Mouse (Mus musculus): ENCODE results near the gene Pparg. TPM values are rescaled to one million over a fixed set of nuclear protein-coding genes. Genes with fewer than 3 reads are reported as not detected.

Gene Pparg
- polyA plus RNA-seq, 1 experiment from 2014 or later: 0.14 TPM

- H3K36me3 ChIP-seq: no peaks in the 10 kb centered on the region
- H3K4me3 ChIP-seq: no peak overlapping the region
- ATAC-seq (ENCODE audit: low read depth): no peak
- no peak overlapping the region for H3K27ac ChIP-seq (replicated peaks)
- no peaks in the 10 kb centered on the region for H3K27me3 ChIP-seq
- no peak overlapping the region for H3K4me2 ChIP-seq
- WGBS: 61% methylated on average over 2 of the region's 2 CpGs
- no peak overlapping the region for H3K9ac ChIP-seq
- H3K9me3 ChIP-seq: no peaks in the 10 kb centered on the region
- H3K4me1 ChIP-seq (replicated peaks): no peaks in the 10 kb centered on the region
Measured at GRCm38 (mm10) chr6:115432726-115433125, 72.0 kb downstream of the Pparg start.

GRCm38 (mm10) chr6:115434054-115434453, 73.3 kb downstream of the Pparg start:
- no peaks in the 10 kb centered on the region for H3K9me3 ChIP-seq
- WGBS: 91% methylated on average over 1 of the region's 1 CpGs
- no peaks in the 10 kb centered on the region for H3K36me3 ChIP-seq
- no peak overlapping the region for H3K27ac ChIP-seq (replicated peaks)
- H3K9ac ChIP-seq: no peak overlapping the region
- H3K4me1 ChIP-seq (replicated peaks): no peaks in the 10 kb centered on the region
- ATAC-seq (ENCODE audit: low read depth): no peak
- no peak overlapping the region for H3K4me2 ChIP-seq
- H3K27me3 ChIP-seq: no peaks in the 10 kb centered on the region
- no peak overlapping the region for H3K4me3 ChIP-seq

- 72% methylated on average over 2 of the region's 2 CpGs for WGBS
- no peaks in the 10 kb centered on the region for H3K27me3 ChIP-seq
- no peaks in the 10 kb centered on the region for H3K36me3 ChIP-seq
- H3K27ac ChIP-seq (replicated peaks): no peak overlapping the region
- H3K4me1 ChIP-seq (replicated peaks): no peaks in the 10 kb centered on the region
- H3K9me3 ChIP-seq: no peaks in the 10 kb centered on the region
- H3K9ac ChIP-seq: no peak overlapping the region
- no peak overlapping the region for H3K4me3 ChIP-seq
- ATAC-seq (ENCODE audit: low read depth): no peak
- no peak overlapping the region for H3K4me2 ChIP-seq
Measured at GRCm38 (mm10) chr6:115434816-115435215, 74.1 kb downstream of the Pparg start.

- H3K36me3 ChIP-seq: no peaks in the 10 kb centered on the region
- ATAC-seq (ENCODE audit: low read depth): no peak
- no peak overlapping the region for H3K27ac ChIP-seq (replicated peaks)
- H3K4me3 ChIP-seq: no peak overlapping the region
- WGBS: 82% methylated on average over 5 of the region's 5 CpGs
- no peak overlapping the region for H3K9ac ChIP-seq
- H3K9me3 ChIP-seq: no peaks in the 10 kb centered on the region
- H3K27me3 ChIP-seq: no peaks in the 10 kb centered on the region
- H3K4me2 ChIP-seq: no peak overlapping the region
- H3K4me1 ChIP-seq (replicated peaks): no peaks in the 10 kb centered on the region
Measured at GRCm38 (mm10) chr6:115440231-115441006, 79.7 kb downstream of the Pparg start.

- no peaks in the 10 kb centered on the region for H3K27me3 ChIP-seq
- H3K4me1 ChIP-seq (replicated peaks): no peaks in the 10 kb centered on the region
- 78% methylated on average over 1 of the region's 1 CpGs for WGBS
- no peak overlapping the region for H3K27ac ChIP-seq (replicated peaks)
- no peaks in the 10 kb centered on the region for H3K9me3 ChIP-seq
- no peak overlapping the region for H3K4me3 ChIP-seq
- no peak overlapping the region for H3K9ac ChIP-seq
- no peaks in the 10 kb centered on the region for H3K36me3 ChIP-seq
- H3K4me2 ChIP-seq: no peak overlapping the region
- ATAC-seq (ENCODE audit: low read depth): no peak
Measured at GRCm38 (mm10) chr6:115452501-115452900, 91.8 kb downstream of the Pparg start.

GRCm38 (mm10) chr6:115462743-115463337, 102.1 kb downstream of the Pparg start:
- Histone ChIP-seq H3K4me1 (replicated peaks) (no peaks in the 10 kb centered on the region), H3K9ac (no peak overlapping the region), H3K27ac (replicated peaks) (no peak overlapping the region), H3K36me3 (no peaks in the 10 kb centered on the region), H3K27me3 (no peaks in the 10 kb centered on the region), H3K4me3 (no peak overlapping the region), H3K4me2 (no peak overlapping the region), H3K9me3 (no peaks in the 10 kb centered on the region)
- WGBS: 90% methylated on average over 16 of the region's 16 CpGs
- ATAC-seq (ENCODE audit: low read depth): no peak

GRCm38 (mm10) chr6:115463338-115463737, 102.6 kb downstream of the Pparg start:
- Histone ChIP-seq H3K27me3 (no peaks in the 10 kb centered on the region), H3K4me3 (no peak overlapping the region), H3K4me2 (no peak overlapping the region), H3K36me3 (no peaks in the 10 kb centered on the region), H3K4me1 (replicated peaks) (no peaks in the 10 kb centered on the region), H3K9me3 (no peaks in the 10 kb centered on the region), H3K27ac (replicated peaks) (no peak overlapping the region), H3K9ac (no peak overlapping the region)
- no peak for ATAC-seq (ENCODE audit: low read depth)
- 83% methylated on average over 2 of the region's 2 CpGs for WGBS

- no peaks in the 10 kb centered on the region for H3K27me3 ChIP-seq
- 67% methylated on average over 3 of the region's 3 CpGs for WGBS
- no peak for ATAC-seq (ENCODE audit: low read depth)
- no peak overlapping the region for H3K4me2 ChIP-seq
- H3K9ac ChIP-seq: no peak overlapping the region
- H3K9me3 ChIP-seq: no peaks in the 10 kb centered on the region
- H3K27ac ChIP-seq (replicated peaks): no peak overlapping the region
- no peaks in the 10 kb centered on the region for H3K4me1 ChIP-seq (replicated peaks)
- H3K36me3 ChIP-seq: no peaks in the 10 kb centered on the region
- no peak overlapping the region for H3K4me3 ChIP-seq
Measured at GRCm38 (mm10) chr6:115464661-115465060, 103.9 kb downstream of the Pparg start.

- Histone ChIP-seq H3K9me3 (no peaks in the 10 kb centered on the region), H3K9ac (no peak overlapping the region), H3K36me3 (no peaks in the 10 kb centered on the region), H3K4me3 (no peak overlapping the region), H3K4me2 (no peak overlapping the region), H3K27ac (replicated peaks) (no peak overlapping the region), H3K4me1 (replicated peaks) (no peaks in the 10 kb centered on the region), H3K27me3 (no peaks in the 10 kb centered on the region)
- WGBS: 81% methylated on average over 2 of the region's 2 CpGs
- ATAC-seq (ENCODE audit: low read depth): no peak
Measured at GRCm38 (mm10) chr6:115465463-115465862, 104.7 kb downstream of the Pparg start.

GRCm38 (mm10) chr6:115465876-115466275, 105.1 kb downstream of the Pparg start:
- Histone ChIP-seq H3K9me3 (no peaks in the 10 kb centered on the region), H3K4me1 (replicated peaks) (no peaks in the 10 kb centered on the region), H3K36me3 (no peaks in the 10 kb centered on the region), H3K27me3 (no peaks in the 10 kb centered on the region), H3K9ac (no peak overlapping the region), H3K27ac (replicated peaks) (no peak overlapping the region), H3K4me3 (no peak overlapping the region), H3K4me2 (no peak overlapping the region)
- WGBS: 41% methylated on average over 4 of the region's 4 CpGs
- ATAC-seq (ENCODE audit: low read depth): no peak

GRCm38 (mm10) chr6:115466601-115467000, 105.8 kb downstream of the Pparg start:
- WGBS: 72% methylated on average over 3 of the region's 3 CpGs
- ATAC-seq (ENCODE audit: low read depth): no peak
- H3K4me2 ChIP-seq: no peak overlapping the region

GRCm38 (mm10) chr6:115469666-115470581, 109.2 kb downstream of the Pparg start:
- Histone ChIP-seq H3K27ac (replicated peaks) (no peak overlapping the region), H3K9ac (no peak overlapping the region), H3K4me3 (no peak overlapping the region), H3K36me3 (no peaks in the 10 kb centered on the region), H3K4me1 (replicated peaks) (no peaks in the 10 kb centered on the region), H3K4me2 (no peak overlapping the region), H3K9me3 (no peaks in the 10 kb centered on the region), H3K27me3 (no peaks in the 10 kb centered on the region)
- WGBS: 71% methylated on average over 3 of the region's 3 CpGs
- no peak for ATAC-seq (ENCODE audit: low read depth)

More at GRCm38 (mm10) chr6:115466601-115467000, 105.8 kb downstream of the Pparg start:
- Histone ChIP-seq H3K9me3 (no peaks in the 10 kb centered on the region), H3K27ac (replicated peaks) (no peak overlapping the region), H3K27me3 (no peaks in the 10 kb centered on the region), H3K36me3 (no peaks in the 10 kb centered on the region), H3K4me1 (replicated peaks) (no peaks in the 10 kb centered on the region), H3K4me3 (no peak overlapping the region), H3K9ac (no peak overlapping the region)
